Mouse (Mus musculus) thymus, adult 2 months (tissue): ENCODE measurements around the gene Myo1e.

Experiments used
- CTCF ChIP-seq: fragments of 200-500 bp; IDR thresholded peaks from 2 replicates; pipeline ENCODE4 v1.5.1; 2012; ENCODE audit warnings: mild to moderate bottlenecking, control low read depth, low read length, moderate library complexity, borderline replicate concordance; ENCODE audit not compliant: control insufficient read depth, poor library complexity, insufficient read depth; ENCODE audit errors: extremely low read depth
- POLR2A ChIP-seq: fragments of 200-500 bp; IDR thresholded peaks from 2 replicates; pipeline ENCODE4 v1.6.1; 2012; ENCODE audit warnings: mild to moderate bottlenecking, low read length, control low read depth, moderate library complexity; ENCODE audit not compliant: control insufficient read depth, poor library complexity, insufficient read depth; ENCODE audit errors: extremely low read depth

DNA sequence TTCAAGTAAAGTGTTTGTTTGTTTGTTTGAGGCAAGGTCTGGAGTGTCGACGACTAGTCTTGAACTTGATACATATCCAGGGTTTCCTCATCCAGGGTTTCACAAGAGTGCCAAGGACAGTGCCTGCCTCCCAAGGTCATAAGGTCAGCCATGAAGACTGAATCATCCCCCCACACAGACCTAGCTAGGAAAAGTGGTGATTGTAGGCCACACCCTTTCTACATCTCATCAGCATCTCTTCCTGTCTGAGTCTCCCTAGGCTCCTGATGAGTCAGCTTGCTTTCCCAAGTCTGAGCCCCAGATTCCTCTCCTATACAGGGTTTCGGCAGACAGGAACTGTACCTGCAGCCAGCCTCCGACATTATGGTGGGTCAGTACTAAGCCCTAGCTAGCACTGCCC, 41.7 kb downstream of the Myo1e start:
- no peak for TF ChIP-seq CTCF
- no peak for TF ChIP-seq POLR2A
